Mouse (Mus musculus) C3H10T1/2 (cell line): ENCODE results near the gene Gm6217. TPM values are rescaled to one million over a fixed set of nuclear protein-coding genes. Genes with fewer than 3 reads are reported as not detected.

Source experiments
- polyA plus RNA-seq, 2 experiments: library from polyadenylated mRNA; unstranded; fragments of >200 nt; fragmentation: generic; extraction: Trizol; gene quantifications; one replicate each; pipeline ENCODE4 v1.2.1; 2012; ENCODE audit warnings: missing spikeins in 2 of 2

Gm6217 gene
- polyA plus RNA-seq: not detected

DNA sequence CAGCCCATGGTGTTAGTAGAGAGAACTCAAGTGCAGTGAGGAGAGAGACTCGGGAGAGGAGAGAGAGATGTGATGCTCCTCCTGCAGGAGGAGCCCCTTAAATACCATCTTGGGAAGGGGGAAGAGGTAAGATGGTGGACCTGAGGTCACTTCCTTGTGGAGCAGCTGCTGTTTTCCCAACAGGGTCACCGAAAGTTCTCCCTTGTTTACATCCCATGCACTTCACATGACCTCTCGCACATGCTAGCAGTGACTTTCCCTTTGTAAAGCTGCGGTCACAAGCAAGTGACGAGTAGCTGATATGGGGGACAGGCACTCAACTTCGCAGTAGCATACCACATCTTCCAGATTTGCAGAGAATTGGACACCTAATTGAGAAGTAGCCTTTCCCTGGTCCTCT, at the start of gene Gm6217:
Gm6217 (minus strand) TSS at position 74 of the 400 bp plus-strand sequence.

DNA sequence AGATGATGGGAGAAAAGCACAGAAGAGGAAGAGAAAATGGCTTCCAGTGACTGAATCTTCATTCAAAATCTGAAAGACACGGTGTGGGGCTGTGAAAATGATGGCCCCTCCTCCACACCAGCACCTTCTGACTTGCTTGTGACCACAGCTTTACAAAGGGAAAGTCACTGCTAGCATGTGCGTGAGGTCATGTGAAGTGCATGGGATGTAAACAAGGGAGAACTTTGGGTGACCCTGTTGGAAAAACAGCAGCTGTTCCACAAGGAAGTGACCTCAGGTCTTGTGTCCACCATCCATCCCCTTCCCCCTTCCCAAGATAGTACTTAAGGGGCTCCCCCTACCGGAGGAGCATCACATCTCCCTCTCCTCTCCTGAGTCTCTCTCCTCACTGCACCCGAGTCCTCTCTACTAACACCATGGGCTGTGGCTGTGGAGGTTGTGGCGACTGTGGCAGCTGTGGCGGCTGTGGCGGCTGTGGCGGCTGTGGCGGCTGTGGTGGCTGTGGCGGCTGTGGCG, 28.7 kb upstream of the Gm6217 start, which contains the start of gene Gm47955:
Gm47955 (plus strand) TSS at position 417 of the 516 bp plus-strand sequence.

DNA sequence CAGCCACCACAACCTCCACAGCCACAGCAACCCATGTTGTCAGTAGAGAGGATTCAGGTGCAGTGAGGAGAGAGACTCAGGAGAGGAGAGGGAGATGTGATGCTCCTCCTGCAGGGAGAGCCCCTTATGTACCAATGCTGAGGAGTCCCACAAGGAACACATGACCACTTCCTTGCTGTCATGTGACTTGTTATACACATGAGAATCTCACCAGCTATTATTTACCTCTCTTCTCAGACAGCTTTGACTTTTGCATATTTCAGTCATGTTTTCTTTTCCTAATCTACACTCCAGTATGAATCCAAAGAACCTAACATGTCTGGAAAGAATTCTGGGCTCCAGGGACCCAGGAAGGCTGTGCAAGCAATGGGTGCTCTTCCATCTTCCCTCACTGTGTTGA, 24.7 kb upstream of the Gm6217 start, which contains the start of gene Gm7544:
Gm7544 (minus strand) TSS at position 101 of the 400 bp plus-strand sequence.

DNA sequence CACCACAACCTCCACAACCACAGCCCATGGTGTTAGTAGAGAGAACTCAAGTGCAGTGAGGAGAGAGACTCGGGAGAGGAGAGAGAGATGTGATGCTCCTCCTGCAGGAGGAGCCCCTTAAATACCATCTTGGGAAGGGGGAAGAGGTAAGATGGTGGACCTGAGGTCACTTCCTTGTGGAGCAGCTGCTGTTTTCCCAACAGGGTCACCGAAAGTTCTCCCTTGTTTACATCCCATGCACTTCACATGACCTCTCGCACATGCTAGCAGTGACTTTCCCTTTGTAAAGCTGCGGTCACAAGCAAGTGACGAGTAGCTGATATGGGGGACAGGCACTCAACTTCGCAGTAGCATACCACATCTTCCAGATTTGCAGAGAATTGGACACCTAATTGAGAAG, 12.1 kb upstream of the Gm6217 start, which contains the start of gene A030003K21Rik:
A030003K21Rik (minus strand) TSS at position 94 of the 400 bp plus-strand sequence.

DNA sequence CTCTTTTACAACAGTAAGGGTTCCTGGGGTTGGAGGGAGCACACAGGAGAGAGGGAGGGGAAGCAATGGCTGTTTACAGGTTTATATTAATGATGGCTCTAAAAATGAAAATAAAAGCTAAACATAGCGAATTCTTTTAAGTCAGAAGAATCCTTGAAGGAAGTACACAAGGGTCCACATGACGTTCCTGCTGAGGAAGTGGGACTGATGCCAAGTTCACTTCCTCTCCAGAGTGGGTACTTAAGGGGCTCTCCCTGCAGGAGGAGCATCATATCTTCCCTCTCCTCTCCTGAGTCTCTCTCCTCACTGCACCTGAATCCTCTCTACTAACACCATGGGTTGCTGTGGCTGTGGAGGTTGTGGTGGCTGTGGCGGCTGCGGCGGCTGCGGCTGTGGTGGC, 6.5 kb downstream of the Gm6217 start, which contains the start of gene A030014E15Rik:
A030014E15Rik (plus strand) TSS at position 268 of the 400 bp plus-strand sequence.

DNA sequence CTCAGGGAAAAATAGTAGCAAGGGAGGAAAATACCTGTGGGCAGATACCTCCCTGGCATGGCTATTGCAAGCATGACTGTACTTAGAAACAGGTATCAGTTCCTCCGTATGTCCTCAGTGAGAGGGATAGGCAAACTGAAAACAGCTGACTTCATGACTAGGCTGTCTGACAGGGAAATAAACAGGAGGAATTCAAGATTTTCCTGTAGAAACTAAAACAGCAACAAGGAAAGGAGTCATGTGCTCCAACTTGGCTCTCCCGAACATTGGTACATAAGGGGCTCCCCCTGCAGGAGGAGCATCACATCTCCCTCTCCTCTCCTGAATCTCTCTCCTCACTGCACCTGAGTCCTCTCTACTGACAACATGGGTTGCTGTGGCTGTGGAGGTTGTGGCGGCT, 18.2 kb downstream of the Gm6217 start, which contains the start of gene A030005L19Rik:
A030005L19Rik (plus strand) TSS at position 301 of the 400 bp plus-strand sequence.

Other genes starting within 250 kb of the Gm6217 start
- gene Mff, start 206.5 kb downstream of the Gm6217 start, polyA plus RNA-seq: 10 to 100 TPM in 1 of 2 experiments, 1 to 10 TPM in 1; 7.8 to 61.5 TPM
- gene Tm4sf20, start 162.9 kb downstream of the Gm6217 start, polyA plus RNA-seq: not detected
- gene Gm47791, start 160.2 kb downstream of the Gm6217 start, polyA plus RNA-seq: not detected
- 10 to 100 TPM in 1 of 2 experiments, 1 to 10 TPM in 1; 7.0 to 11.2 TPM for gene Agfg1, start 91.9 kb downstream of the Gm6217 start, polyA plus RNA-seq
- not detected for gene A030005L19Rik, start 18.1 kb downstream of the Gm6217 start, polyA plus RNA-seq
- not detected for gene A030014E15Rik, start 6.5 kb downstream of the Gm6217 start, polyA plus RNA-seq
- not detected for gene A030003K21Rik, start 12.0 kb upstream of the Gm6217 start, polyA plus RNA-seq
- gene Gm7544, start 24.6 kb upstream of the Gm6217 start, polyA plus RNA-seq: not detected
- gene Gm47955, start 28.9 kb upstream of the Gm6217 start, polyA plus RNA-seq: not detected
- gene Gm47959, start 69.1 kb upstream of the Gm6217 start, polyA plus RNA-seq: not detected
- not detected for gene Slc19a3, start 107.0 kb upstream of the Gm6217 start, polyA plus RNA-seq
- not detected for gene Krtap28-10, start 111.1 kb upstream of the Gm6217 start, polyA plus RNA-seq
- gene Gm47969, start 113.5 kb upstream of the Gm6217 start, polyA plus RNA-seq: not detected
- not detected for gene A030005K14Rik, start 128.0 kb upstream of the Gm6217 start, polyA plus RNA-seq
- not detected for gene Krtap28-13, start 129.5 kb upstream of the Gm6217 start, polyA plus RNA-seq
- not detected for gene Ccl20, start 185.4 kb upstream of the Gm6217 start, polyA plus RNA-seq
- not detected for gene Daw1, start 228.4 kb upstream of the Gm6217 start, polyA plus RNA-seq